Mouse (Mus musculus) C2C12 (cell line): Measurements from ENCODE around the gene Tecpr2.

Experiments
- CEBPB ChIP-seq: IDR thresholded peaks from one replicate; pipeline ENCODE4 v1.6.1; 2011; ENCODE audit warnings: low read depth, mild to moderate bottlenecking, control low read depth, moderate library complexity
- CTCF ChIP-seq: IDR thresholded peaks from one replicate; pipeline ENCODE4 v1.5.1; 2011; ENCODE audit not compliant: control insufficient read depth, insufficient read depth, insufficient read length
- MAX ChIP-seq: IDR thresholded peaks from one replicate; pipeline ENCODE4 v1.6.1; 2011; ENCODE audit warnings: mild to moderate bottlenecking, control low read depth
- USF1 ChIP-seq: IDR thresholded peaks from one replicate; pipeline ENCODE4 v1.6.1; 2011; ENCODE audit warnings: low read depth, mild to moderate bottlenecking, control low read depth, moderate library complexity

GRCm38 (mm10) chr12:111021577-111021976 lies 132.5 kb downstream of the Tecpr2 start:
- no peak for TF ChIP-seq CTCF
- TF ChIP-seq MAX, result no peak
- TF ChIP-seq CEBPB, result no peak
- no peak for TF ChIP-seq USF1
